Mouse (Mus musculus): ENCODE measurements at regions not wholly inside any gene's neighbourhood (a gene's known extent, or its start where the extent isn't known, plus 50 kb on each side); places are given as distances from the start of the nearest gene placed in this dataset.

- DNase-seq, result no peak
Measured at GRCm38 (mm10) chr7:36352761-36353160, 345.2 kb upstream of the Tshz3 start.

GRCm38 (mm10) chr7:36350616-36351015, 347.3 kb upstream of the Tshz3 start:
- DNase-seq, result no peak

- DNase-seq, result no peak
Measured at GRCm38 (mm10) chr7:36348195-36348594, 349.7 kb upstream of the Tshz3 start.

- DNase-seq, result no peak
Measured at GRCm38 (mm10) chr7:36334857-36335256, 363.1 kb upstream of the Tshz3 start.

- no peak for DNase-seq
Measured at GRCm38 (mm10) chr7:36334091-36334490, 363.8 kb upstream of the Tshz3 start.

GRCm38 (mm10) chr7:36332633-36333032, 365.3 kb upstream of the Tshz3 start:
- DNase-seq, result no peak

- no peak for DNase-seq
Measured at GRCm38 (mm10) chr7:36328141-36328540, 369.8 kb upstream of the Tshz3 start.

- no peak for DNase-seq
Measured at GRCm38 (mm10) chr7:36324035-36324434, 373.9 kb upstream of the Tshz3 start.

- DNase-seq, result no peak
Measured at GRCm38 (mm10) chr7:36322181-36322580, 375.7 kb upstream of the Tshz3 start.

GRCm38 (mm10) chr7:36317466-36318212, 380.3 kb upstream of the Tshz3 start:
- peak; percentile 72 for DNase-seq

GRCm38 (mm10) chr7:36313751-36314150, 384.2 kb upstream of the Tshz3 start:
- DNase-seq, result no peak

- DNase-seq, result peak; percentile 42
Measured at GRCm38 (mm10) chr7:36309761-36310605, 387.9 kb upstream of the Tshz3 start.

GRCm38 (mm10) chr7:36308726-36309125, 389.2 kb upstream of the Tshz3 start:
- no peak for DNase-seq

GRCm38 (mm10) chr7:36308106-36308620, 389.8 kb upstream of the Tshz3 start:
- DNase-seq, result no peak

- DNase-seq, result no peak
Measured at GRCm38 (mm10) chr7:36277275-36277674, 420.6 kb upstream of the Tshz3 start.

- no peak for DNase-seq
Measured at GRCm38 (mm10) chr7:36268966-36269365, 429.0 kb upstream of the Tshz3 start.

GRCm38 (mm10) chr7:36265163-36265823, 432.6 kb upstream of the Tshz3 start:
- no peak for DNase-seq

- DNase-seq, result no peak
Measured at GRCm38 (mm10) chr7:36262124-36262710, 435.7 kb upstream of the Tshz3 start.

- no peak for DNase-seq
Measured at GRCm38 (mm10) chr7:36257102-36257501, 440.8 kb upstream of the Tshz3 start.

GRCm38 (mm10) chr7:36247356-36247755, 444.6 kb upstream of the Zfp507 start:
- peak; percentile 13 for DNase-seq

- DNase-seq, result no peak
Measured at GRCm38 (mm10) chr7:36236673-36237072, 433.9 kb upstream of the Zfp507 start.

- DNase-seq, result no peak
Measured at GRCm38 (mm10) chr7:36229031-36229430, 426.2 kb upstream of the Zfp507 start.

GRCm38 (mm10) chr7:36224416-36224815, 421.6 kb upstream of the Zfp507 start:
- DNase-seq, result no peak
